Mouse (Mus musculus): ENCODE measurements around the gene Gna11.

DNA sequence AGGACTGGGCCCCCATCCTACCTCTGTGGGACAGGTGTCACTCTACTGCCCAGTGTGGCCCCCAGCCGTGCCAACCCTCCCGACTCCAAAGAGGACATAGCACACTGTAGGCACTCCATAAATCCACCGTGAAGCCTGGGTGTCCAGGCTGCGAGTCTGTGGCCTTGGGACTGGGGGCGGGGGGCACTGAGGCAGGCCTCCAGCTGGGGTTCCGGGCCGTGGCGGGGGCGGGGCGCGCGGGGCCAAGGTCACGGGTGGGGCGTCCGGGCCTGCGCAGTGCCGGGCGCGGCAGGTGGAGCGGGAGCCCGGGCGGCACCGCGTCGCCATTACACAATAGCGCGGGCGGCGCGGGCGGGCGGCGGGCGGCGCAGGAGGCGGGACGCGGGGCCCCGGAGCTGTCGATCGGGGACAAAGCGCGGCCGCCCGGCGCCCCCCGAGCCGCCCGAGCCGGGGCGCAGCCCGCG is 14.2 kb upstream of the Gna11 start, which contains the start of gene Aes:
- TF ChIP-seq CTCF (IDR thresholded peaks at IDR 0.05; ENCODE audit: low read depth, low read length) = no peak
- no peak for TF ChIP-seq POLR2A (IDR thresholded peaks at IDR 0.05; ENCODE audit: insufficient read depth, low read length)
- TF ChIP-seq EP300 (IDR thresholded peaks at IDR 0.05; ENCODE audit: insufficient read depth, low read depth, low read length) = no peak
